Mouse (Mus musculus) CD8-positive naive resting alpha-beta T cell, adult 2 months (primary cell): Measurements from ENCODE around the gene Kif3c.
"Not testable (repeated sequence)": the region's sequence is repeated elsewhere in the genome, so short reads cannot be mapped to it uniquely, and the experiment has no call there.

Experiments
- DNase-seq, 2 experiments: peaks; one replicate each; pipeline ENCODE4 v3.0.0; 2022; ENCODE audit warnings: low read depth in 2 of 2, low spot score in 2 of 2

The Kif3c gene

DNA sequence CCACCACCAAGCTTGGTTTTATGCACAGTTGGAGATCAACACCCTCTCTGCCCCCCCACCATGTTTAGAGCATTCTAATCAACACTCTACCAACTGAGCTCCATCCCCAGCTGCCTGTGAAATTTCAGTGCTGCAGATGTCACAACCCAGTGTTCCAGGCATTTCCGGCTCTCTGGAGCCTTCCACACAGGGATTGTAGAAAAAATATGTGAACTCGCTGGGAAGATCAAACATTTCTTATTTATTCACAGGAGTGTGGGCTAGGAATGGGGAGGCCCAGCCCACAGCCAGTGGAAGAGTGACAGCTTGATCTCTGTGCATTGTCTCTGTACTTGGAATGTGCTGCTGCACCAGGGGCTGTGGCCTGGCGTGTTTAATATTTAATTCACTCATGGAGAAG lies 3.8 kb downstream of the Kif3c start:
- no peak for DNase-seq

DNA sequence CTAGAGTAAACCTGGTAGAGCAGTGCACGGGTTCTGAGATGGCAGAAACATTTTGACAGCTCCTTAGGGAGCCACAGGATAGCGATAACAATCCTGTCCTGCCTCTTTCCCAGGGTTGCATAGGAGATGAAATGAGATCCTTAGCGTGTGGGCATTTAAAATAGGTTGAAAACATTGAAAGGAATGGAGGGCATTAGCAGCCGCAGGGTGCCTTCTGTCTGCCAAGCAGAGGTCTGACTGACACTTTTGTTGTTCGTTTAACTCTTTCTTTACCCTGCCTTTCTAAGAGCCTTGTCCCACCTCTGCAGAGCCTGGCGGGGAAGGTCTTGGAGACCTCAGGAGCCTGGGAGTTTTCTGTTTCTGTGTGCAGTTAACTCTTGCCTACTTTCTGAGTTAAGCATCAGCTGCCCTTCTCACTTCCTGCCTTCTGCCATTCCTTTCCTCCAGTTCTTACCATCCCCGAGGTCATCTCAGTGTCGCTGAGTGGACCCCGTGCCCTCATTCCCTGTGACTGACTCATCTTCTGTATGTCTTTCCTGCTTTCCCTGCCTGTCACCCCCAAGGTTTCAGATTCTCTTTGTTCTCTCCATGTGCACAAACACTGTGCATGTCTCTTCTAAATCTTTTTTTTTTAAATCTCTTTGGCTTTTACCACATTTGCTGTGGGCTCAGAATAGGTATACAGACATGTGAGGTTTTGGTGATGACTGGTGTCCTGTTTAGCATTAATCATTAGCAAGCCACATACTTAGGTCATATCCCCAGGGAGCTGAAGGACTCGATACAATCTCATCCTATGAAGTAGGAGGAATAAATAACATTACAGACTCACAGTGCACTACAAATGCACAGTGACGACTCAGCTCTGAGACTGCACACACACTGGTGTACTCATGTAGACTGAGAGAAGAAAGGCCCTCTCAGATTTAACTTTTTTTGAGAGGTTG lies 6.3 kb downstream of the Kif3c start:
- no peak for DNase-seq

DNA sequence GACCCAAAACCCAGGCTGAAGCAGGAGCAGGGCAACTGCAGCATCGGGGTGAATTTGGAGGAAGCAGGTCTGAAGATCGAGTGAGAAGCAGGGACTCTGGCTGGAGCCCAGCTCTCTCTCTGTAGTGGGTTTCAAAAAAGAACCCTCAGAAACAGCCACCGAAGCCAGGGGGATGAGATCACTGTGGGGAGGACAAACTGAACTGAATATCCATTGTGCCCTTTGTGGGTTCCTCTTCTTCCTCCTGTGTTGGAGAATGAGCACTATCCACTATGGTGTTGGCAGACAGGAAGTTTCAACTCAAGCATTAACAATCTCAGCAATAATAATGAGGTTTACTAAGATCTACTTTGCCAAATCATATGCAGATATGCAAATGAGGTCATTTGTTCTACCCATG lies 7.1 kb downstream of the Kif3c start:
- DNase-seq: no peak

DNA sequence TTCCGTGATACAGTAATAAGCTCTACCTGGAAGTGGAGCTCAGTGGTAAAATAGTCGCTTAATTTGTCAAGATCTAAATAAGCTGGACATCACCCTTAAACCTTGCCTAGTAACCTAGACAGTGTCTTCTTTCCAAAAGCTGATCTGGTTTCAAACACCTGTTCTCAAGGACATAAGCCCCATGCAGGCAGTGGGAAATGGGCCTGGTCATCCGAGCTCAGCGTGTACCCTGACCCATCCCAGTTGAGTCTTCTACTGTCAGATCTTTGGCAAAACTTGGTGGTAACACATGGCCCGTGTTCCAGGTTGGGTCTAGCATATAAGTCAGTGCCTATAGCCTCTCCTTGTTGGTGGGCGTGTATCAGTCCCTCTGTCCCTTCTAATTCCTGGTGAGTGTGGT lies 8.6 kb downstream of the Kif3c start:
- DNase-seq: no peak

DNA sequence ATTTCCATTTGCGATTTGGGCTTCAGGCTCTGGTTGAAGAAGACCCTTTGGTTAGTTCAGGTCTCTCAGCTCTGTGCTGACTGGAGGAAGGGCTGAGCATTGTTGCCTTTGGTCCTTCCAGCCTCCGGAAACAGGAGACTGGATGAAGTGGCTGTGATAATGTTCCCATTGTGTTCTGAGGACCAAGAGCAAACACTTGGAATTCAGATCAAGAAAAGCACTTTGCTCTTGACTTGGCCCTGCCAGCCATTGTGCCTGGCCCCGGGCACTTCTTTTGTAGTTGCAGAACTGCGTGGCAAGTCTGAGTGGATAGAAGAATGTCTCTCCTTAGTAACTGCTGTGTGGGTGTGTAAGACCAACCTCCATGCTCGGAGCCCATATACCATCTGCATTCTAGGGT lies 9.6 kb downstream of the Kif3c start:
- no peak for DNase-seq

DNA sequence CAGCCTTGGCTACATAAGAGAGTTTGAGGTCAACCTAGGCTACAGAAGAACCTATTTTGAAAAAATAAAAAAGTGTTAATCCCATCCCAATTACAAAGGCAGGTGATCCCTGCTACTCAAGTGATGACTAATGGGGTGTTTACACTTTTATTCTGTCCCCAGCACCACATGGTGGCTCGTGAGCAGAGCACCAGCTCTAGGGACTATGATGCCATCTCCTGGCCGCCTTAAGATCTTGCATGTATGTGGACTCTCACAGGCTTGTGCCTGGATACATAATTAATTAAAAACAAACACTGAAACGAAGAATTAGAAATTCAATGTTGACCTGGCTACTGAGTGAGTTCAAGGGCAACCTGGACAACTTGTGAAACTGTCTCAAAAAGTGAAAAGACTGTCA lies 12.3 kb downstream of the Kif3c start:
- no peak for DNase-seq

DNA sequence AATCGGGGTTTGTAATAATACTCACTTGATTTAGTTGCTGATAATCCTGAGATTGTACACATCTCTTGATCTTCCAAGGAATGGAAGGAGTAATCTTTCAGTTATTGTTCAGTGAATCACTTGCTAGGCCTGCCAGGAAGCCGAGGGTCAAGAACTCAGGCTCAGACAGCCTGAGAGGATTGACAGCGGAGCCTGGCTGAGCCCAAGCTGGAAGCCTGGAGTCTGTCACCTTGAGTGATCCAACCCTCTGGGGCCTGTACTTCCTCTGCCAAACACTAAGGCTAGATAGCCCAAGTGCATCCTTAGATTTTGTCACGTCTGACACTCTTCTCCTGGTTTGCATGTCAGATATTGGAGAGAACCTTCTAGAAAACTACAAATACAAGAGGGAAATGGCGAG lies 12.8 kb downstream of the Kif3c start:
- no peak for DNase-seq

DNA sequence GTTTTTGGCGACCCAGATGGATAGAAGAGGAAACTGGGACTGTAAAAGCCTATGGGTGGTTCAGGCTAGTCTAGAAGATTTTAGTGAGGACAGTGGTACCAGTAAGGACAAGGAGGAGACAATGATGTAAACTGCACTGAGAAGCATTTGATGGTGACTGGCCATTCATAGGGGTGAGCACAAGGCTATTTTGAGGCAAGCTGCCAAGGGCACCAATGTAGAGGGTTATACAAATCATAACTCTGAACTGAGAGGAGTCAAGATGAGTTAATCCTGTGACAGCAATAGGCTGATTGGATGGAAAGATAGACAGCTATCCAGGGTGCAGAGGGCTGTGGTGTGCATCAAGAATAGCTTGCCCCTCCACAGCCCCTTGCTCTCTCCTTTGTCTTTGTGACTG lies 19.9 kb downstream of the Kif3c start:
- DNase-seq: no peak

DNA sequence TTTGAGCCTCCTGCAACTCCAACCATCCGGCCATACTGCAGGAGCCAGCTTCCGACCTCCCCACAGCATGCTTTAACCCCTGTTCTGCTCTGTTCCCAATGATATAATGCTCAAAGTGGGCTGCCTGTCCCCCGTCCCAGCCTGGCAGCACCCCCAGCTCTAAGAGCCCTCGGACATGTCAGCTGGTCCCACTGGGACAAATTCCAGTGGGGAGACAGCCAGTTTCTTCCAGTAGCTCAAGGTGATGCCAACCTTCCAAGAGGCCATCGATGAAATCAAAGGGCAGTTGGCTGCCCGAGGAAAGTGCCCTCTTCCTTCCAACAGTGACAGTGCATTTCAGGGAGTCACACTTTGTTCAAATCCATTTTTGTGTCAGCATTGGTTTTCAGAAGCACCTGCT lies 20.3 kb downstream of the Kif3c start:
- no peak for DNase-seq

DNA sequence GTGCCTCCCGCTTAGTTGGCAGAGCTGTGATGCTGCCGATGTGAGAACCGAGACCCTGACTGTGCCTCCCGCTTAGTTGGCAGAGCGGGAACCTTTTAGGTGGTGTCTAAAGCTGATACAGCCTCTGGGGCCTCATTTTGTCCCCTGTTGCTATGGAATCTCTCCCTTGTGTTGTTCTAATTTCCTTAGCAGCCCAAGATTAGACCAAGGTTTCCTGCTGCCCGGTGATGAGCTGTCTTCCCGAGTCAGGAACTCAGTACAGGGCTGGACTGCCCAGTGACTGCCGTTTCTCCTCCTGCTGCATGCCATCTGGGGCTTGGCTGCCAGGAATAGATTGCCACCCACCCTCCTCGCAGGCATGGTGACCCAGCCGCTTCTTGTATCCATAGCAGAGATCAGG lies 21.0 kb downstream of the Kif3c start:
- no peak for DNase-seq

DNA sequence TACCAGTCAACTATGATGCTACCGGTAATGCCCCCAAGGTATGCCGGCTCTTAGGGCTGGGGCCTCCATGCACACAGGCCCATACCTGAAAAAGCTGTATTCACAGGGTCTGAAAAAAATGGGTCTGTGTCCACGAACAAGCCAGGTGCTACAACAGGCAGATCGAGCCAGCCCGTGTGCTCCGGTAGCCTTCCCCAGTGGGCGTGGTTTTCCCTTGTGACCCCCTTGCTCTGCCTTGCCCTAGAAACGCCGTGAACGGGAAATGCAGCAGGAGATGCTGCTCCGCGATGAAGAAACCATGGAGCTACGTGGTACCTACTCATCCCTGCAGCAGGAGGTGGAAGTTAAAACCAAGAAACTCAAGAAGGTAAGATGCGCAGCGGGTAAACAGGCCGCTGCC lies 23.0 kb downstream of the Kif3c start:
- DNase-seq: no peak

DNA sequence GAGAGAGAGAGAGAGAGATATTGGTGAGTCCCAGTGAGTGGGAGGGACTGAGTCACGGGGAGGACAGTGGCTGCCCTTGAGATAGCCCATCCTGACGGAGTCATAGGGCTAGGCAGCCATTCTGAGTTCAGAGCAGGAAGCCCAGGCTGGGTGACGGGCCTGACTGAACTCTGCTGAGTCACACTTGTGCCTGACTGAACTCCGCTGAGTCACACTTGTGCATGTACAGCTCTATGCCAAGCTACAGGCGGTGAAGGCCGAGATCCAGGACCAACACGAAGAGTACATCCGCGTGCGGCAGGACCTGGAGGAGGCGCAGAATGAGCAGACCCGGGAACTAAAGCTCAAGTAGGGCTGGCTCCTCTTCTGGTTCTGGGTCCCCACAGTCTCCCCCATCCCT lies 24.5 kb downstream of the Kif3c start:
- DNase-seq: no peak

DNA sequence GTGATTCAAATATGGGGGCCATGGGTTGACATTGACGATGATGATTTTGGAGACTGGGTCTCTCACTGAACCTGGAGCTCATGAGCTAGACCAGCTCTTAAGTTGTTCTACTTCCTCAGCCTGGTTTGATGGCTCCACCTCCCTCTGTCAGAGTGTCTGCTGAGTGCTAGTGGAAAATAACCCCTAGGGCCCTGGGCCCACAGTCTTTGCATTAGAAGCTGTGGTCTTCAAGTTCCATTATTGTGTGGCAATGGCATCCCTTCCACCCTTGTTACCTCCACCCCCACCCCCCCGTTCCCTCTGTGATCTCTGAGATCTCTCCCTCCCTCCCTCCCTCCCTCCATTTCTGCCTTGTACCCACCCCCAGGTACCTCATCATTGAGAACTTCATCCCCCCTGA lies 25.1 kb downstream of the Kif3c start:
- no peak for DNase-seq

DNA sequence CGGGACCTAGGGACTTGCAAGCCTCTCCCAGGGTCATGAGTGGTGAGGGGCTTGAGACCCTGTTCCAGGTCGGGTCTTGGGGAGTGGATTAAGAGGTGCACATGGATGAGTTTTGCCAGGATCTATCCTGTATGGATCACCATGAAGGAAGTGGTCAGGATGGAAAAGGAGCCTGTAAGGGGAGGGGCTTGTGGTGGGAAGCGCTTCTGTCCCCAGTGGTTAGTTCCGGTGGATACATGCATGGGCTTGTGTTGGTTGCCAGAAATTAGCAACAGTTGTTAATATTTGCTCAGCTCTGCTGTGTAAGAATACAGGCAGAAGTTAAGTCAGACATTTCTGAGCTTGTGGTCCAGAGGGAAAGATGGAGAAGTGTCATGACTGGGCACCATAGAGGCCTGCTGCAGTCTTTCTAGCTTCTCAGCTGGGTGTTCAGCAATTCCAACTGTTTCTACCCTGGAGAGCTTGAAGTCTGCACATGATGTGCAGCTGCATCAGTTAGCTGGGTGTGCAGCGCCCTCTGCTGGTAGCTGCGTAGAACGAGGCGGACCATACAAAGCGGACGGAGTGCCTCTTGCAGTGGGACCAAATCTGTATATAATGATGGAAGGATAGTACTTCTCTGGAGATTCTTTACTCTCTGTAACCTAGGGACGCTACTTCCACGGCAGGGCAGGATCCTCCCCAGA lies 25.8 kb downstream of the Kif3c start:
- peak; percentile 61 to 69 for DNase-seq

DNA sequence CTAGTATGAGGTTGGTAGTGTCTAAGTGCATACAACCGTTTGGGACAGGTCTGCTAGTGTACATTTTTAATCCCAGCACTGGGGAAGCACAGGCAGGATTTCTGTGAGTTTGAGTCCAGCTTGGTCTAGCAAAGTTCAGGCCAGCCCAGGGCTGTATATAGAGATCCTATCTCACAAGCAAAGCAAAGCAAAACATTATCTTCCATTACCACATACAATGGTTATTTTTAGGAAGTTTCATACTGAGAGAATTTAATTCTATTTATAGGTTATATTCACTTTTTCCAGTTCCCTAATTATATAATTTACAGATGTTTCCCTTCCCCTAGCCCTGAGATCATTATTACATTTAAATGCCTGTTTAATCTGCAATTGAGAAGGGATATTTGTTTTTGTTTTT lies 26.3 kb downstream of the Kif3c start:
- DNase-seq: no peak

DNA sequence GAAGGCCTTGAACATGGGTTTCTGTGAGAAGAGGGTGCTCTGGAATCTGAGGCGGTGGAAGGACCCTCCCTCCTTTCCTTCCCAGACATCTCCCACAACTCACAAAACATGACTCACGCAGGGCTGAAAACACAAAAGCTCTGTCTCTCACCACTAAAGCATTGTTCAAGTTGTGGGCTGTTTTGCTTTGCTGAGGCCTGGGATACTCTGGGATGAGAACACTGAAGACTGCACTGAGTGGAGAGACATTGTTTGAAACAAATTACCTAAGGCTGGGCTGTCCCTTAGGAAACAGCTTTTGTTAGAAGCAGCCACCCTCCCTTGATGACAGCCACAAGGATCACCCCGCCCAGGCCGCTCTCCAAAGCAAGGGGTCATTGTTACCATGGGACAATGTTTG lies 28.2 kb downstream of the Kif3c start:
- no peak for DNase-seq

DNA sequence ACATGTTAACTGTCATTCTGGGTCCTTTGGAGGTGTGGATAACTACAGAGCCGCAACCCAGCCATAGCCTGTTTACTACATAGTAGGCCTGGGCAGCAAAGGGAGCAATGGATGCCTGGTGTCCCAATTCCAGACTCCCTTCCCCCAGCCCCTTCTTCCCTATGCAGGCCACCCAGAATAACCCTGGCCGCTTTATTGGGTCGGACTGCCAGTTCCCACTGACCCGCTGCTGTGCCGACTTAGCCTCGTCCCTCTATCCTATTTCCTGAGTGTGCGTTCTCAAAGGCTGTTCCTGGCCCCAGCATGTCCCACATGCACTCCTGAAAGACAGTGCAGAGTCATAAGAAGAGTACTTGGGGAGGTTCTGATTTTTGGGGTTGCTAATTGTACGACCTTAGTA lies 32.0 kb downstream of the Kif3c start:
- DNase-seq: no peak

DNA sequence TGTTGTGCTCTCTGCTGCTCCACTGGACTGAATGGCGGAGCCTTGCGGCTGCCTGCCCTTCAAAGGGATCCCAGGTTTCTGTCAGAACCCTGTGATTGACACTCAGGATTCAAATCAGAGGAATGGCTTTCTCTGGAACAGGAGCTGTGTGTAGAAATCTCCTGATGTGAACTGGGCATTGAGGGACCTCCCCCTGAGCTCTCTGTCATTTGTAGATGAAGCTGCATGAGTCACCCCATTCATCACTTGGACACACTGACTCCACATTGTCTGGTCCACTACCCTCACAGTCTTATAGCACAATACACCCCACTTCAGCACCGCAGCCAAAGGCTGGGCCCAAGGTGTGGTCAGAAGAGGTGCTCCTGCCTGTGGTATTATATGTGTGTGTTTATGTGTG lies 40.7 kb downstream of the Kif3c start:
- not testable (repeated sequence) for DNase-seq

DNA sequence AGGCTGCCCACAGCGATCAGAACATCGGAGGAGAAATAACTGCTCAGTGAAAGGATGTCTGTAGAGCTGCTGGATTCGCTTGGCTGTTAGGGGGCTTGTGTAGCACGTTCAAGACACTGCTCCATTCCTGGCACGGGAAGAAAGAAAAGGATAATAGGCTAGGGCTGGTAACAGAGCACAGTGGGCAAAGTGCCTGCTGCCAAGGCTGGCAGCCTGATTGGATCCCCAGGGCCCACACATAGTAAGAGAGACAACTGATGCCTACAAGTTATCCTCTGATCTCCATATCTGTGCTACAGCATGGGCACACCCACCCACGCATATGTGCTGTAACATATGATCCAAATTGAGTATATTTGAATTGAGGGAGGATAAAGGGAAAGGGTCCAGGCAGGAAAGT lies 41.7 kb downstream of the Kif3c start:
- DNase-seq: no peak

DNA sequence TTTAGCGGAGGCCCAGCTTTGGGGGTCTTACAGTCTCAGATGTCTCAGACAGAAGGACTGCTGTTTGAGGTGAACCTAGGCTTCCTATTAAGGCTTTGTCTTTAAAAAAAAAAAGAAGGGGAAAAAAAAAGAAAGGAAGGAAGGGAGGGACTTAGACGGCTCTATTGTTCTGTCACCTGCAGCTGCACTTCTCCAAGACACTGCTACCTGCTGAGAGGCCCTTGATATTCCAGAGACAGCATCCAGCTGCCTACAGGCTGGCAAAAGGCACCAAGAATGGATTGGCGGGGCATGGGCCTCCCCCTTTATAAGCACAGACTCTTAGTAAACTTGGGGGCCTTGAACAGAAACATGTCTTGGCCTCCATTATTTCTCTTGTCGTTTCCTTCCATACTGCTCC lies 50.0 kb downstream of the Kif3c start:
- no peak for DNase-seq

DNA sequence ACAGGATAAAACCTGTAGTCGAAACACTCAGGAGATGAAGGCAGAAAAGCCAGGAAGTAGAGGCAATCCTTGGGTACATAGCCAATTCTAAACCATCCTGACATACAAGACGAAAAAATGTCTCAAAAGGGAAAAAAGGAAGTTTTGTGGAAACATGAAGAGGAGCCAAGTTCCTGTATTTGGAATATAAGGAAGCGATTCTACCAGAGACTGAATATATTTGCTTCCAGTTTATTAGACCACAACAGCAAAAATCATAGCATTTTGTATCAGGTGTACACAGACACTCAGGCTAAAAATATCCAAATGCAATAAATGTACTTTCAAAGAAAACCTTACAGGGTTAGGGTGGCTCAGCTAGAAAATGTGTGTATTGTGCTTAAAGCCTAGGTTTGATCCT lies 53.8 kb downstream of the Kif3c start:
- no peak for DNase-seq

DNA sequence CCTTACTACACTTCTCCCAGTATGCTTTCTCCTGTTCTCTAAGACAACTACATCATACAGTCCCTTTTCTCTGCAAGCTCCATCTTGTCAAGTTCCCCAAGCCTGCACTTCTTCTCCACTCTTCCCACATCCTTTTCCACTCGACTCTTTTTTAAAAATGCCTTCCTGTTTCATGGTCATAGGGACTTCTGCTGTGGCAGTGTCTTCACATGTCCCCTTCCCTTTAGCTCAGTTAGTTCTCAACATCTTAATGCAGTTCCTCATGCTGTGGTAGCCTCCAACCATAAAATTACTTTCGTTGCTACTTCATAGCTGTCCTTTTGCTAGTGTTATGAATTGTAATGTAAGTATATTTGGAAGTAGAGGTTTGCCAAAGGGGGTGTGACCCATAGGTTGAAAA lies 55.6 kb downstream of the Kif3c start:
- no peak for DNase-seq

DNA sequence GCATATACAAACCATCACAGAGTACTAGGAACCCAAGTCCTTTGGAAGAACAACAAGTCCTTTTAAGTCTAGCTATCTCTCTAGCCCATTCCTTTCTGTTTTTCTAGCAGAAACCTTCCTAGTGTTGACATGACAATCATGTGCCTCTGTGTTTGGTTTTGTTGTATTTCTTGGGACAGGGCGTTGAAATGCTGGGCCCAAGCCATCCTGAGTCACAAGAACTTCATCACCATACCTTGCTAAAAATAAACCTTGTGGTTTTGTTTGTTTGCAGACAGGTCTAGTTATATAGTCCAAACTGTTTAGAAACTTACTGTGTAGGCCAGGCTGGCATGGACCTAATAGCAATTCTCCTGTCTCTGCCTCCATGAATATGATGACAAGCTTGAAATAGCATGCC lies 57.9 kb downstream of the Kif3c start:
- DNase-seq: no peak
